Mouse (Mus musculus) megakaryocyte, adult 5-6 weeks (primary cell): ENCODE data around the gene Tmem185b. TPM values are rescaled to one million over a fixed set of nuclear protein-coding genes. Genes with fewer than 3 reads are reported as not detected.

Source experiments
- total RNA-seq, 2 experiments: library from RNA; stranded (forward) in 1 of 2; stranded (reverse) in 1 of 2; fragments of 153-499, 151-499 nt in 1 of 2; fragments of 221-1000, 200-1000 nt in 1 of 2; gene quantifications; 2 replicates each; pipeline versions ENCODE4 v1.2.3 to v1.2.4; 2015 to 2017

Tmem185b gene
- total RNA-seq, 2 experiments from 2014 or later, result 14.6 to 24.9 TPM

Other genes with a start within 250 kb of the Tmem185b start
- not detected in 2 replicates for gene Inhbb, start 103.9 kb upstream of the Tmem185b start, total RNA-seq (2015)
- not detected in 2 replicates for gene Inhbb, start 103.9 kb upstream of the Tmem185b start, total RNA-seq (2017)
- gene Ralb, start 21.4 kb upstream of the Tmem185b start, total RNA-seq (2015), result 33.8 and 33.9 TPM in 2 replicates
- 67.8 and 72.4 TPM in 2 replicates for gene Ralb, start 21.4 kb upstream of the Tmem185b start, total RNA-seq (2017)
- 0.40 TPM in 1 of 2 replicates, not detected in the other for gene Epb41l5, start 122.8 kb downstream of the Tmem185b start, total RNA-seq (2015)
- 0.04 TPM in 1 of 2 replicates, not detected in the other for gene Epb41l5, start 122.8 kb downstream of the Tmem185b start, total RNA-seq (2017)